Mouse (Mus musculus) heart, postnatal 0 days (tissue): Measurements from ENCODE around the gene G6pd2. TPM values are rescaled to one million over a fixed set of nuclear protein-coding genes. Genes with fewer than 3 reads are reported as not detected.

Experiments used
- ATAC-seq: fragments of 200-750 bp; cut with Nextera tagmentation; 2 replicates; pipeline ENCODE4 v1.8.0; 2017; ENCODE audit warnings: low read depth, moderate number of reproducible peaks, moderate library complexity; ENCODE audit not compliant: insufficient read depth
- DNase-seq: peaks from one replicate; pipeline ENCODE4 v3.0.0-alpha.2; 2016; ENCODE audit warnings: low spot score
- H3K27ac ChIP-seq: fragments of 300-500 bp; sonication (generic); 2 replicates; pipeline ENCODE4 v1.5.1; 2014; ENCODE audit warnings: low read depth, mild to moderate bottlenecking
- H3K27me3 ChIP-seq: fragments of 300-500 bp; sonication (generic); 2 replicates; pipeline ENCODE4 v1.6.1; 2014; ENCODE audit warnings: low read length, mixed read lengths; ENCODE audit not compliant: control insufficient read depth, insufficient read depth
- H3K36me3 ChIP-seq: fragments of 300-500 bp; sonication (generic); replicated peaks from 2 replicates; pipeline ENCODE4 v1.6.1; 2014; ENCODE audit warnings: low read length, mixed read lengths; ENCODE audit not compliant: control insufficient read depth, insufficient read depth
- H3K4me1 ChIP-seq: fragments of 300-500 bp; sonication (generic); 2 replicates; pipeline ENCODE4 v1.6.1; 2014; ENCODE audit warnings: antibody characterized with exemption; ENCODE audit not compliant: control insufficient read depth, insufficient read depth
- H3K4me2 ChIP-seq: fragments of 300-500 bp; sonication (generic); 2 replicates; pipeline ENCODE4 v1.6.1; 2014; ENCODE audit warnings: low read depth, mild to moderate bottlenecking, low read length, moderate library complexity
- H3K4me3 ChIP-seq: fragments of 300-500 bp; sonication (generic); 2 replicates; pipeline ENCODE4 v1.5.1; 2014; ENCODE audit warnings: low read depth, low read length
- H3K9ac ChIP-seq: fragments of 300-500 bp; sonication (generic); replicated peaks from 2 replicates; pipeline ENCODE4 v1.6.1; 2014; ENCODE audit warnings: low read depth, low read length, mixed read lengths
- H3K9me3 ChIP-seq: fragments of 300-500 bp; sonication (generic); replicated peaks from 2 replicates; pipeline ENCODE4 v1.6.1; 2016; ENCODE audit warnings: low read length; ENCODE audit not compliant: control insufficient read depth
- CTCF ChIP-seq: IDR thresholded peaks from 2 replicates; pipeline ENCODE4 v1.5.1; 2016; ENCODE audit warnings: antibody characterized with exemption, control low read depth, low read depth
- EP300 ChIP-seq: IDR thresholded peaks from 2 replicates; pipeline ENCODE4 v1.6.1; 2016; ENCODE audit warnings: antibody characterized with exemption, low read depth
- WGBS: fragments of 180-500 bp; shearing (Covaris S2); extraction: QIAGEN DNeasy Blood & Tissue Kit; methylation state at CpG from one replicate; pipeline ENCODE4 v1.1.7; 2014; 5-methylcytosine and 5-hydroxymethylcytosine counted together
- polyA plus RNA-seq: library from polyadenylated mRNA; unstranded; fragments of >200 nt; fragmentation: Nextera tagmentation; extraction: Ambion mirVana; gene quantifications from 2 replicates; pipeline ENCODE4 v1.2.1, GENCODE M21; 2015
- total RNA-seq: library from RNA; depleted of rRNA; stranded (reverse); fragments of >200 nt; gene quantifications from 2 replicates; pipeline ENCODE4 v1.2.3, GENCODE M21; 2014; ENCODE audit warnings: low replicate concordance; rRNA removed

The G6pd2 gene
- total RNA-seq (not detected in 2 replicates), polyA plus RNA-seq (not detected in 2 replicates)

DNA sequence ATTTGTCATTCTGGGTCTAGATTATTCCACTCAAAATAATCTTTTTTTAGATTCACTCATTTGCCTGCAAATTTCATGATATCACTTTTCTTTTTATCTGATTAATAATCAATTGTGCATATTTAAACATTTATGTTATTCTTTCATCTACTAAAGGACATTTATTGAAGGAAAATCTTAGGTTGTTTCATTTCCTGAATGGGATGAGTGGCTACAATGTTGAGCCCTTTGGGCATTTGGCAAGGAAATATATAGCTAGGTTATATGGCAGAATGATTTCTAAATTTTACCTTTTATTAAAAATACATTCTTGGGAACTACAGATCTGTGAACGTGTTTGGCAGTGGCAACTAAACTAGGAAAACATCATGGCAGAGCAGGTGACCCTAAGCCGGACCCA lies at the start of gene G6pd2:
Gene G6pd2 (plus strand): TSS at position 301 of the 400 bp plus-strand sequence.
- DNase-seq: no peak
- H3K9ac ChIP-seq: no peak within 1 kb of the TSS
- no peaks in the 10 kb centered on the region for H3K27me3 ChIP-seq
- H3K36me3 ChIP-seq: no peaks in the 10 kb centered on the region
- no peak for TF ChIP-seq CTCF
- TF ChIP-seq EP300: no peak
- no peak within 1 kb of the TSS for H3K4me3 ChIP-seq
- no peaks in the 10 kb centered on the region for H3K9me3 ChIP-seq
- no peak for ATAC-seq
- WGBS: 74% methylated on average over 2 of the region's 2 CpGs
- no peak within 1 kb of the TSS for H3K27ac ChIP-seq
- H3K4me1 ChIP-seq: no peaks in the 10 kb centered on the region
- H3K4me2 ChIP-seq: no peak within 1 kb of the TSS

- no peak overlapping the region for H3K4me3 ChIP-seq
- WGBS: 54% methylated on average over 1 of the region's 1 CpGs
- ATAC-seq: no peak
Observed at GRCm38 (mm10) chr5:61764214-61764613, 44.4 kb upstream of the G6pd2 start.

DNA sequence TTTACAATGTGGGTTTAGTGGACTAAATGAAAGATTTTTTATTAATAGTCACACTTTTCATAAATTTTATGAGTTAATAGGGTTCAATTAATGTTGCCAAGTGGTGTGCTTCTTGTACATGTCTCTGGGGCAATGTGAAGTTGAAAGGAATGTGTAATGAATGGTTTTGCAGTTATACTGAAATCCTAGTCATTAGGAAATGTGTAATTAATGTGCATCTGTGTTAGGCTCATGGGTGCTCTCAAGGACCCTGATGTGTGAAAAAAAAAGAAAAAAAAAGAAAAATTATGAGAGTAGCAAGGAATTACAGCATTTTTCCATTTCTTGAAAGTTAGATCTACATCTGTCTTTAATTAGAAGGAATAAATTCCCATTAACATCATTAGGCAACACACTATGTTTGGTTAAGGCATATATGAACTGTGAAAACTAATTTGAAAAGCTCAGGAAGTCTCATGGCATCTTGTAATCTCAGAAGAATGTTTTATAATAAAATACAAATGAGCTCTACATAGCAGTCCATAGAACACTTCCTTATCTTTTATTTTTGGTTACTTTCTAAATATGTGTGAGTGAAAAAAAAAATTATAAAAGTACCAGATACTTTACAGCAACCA lies 24.4 kb downstream of the G6pd2 start:
- H3K4me1 ChIP-seq: no peaks in the 10 kb centered on the region
- no peaks in the 10 kb centered on the region for H3K9me3 ChIP-seq
- no peak overlapping the region for H3K27ac ChIP-seq
- TF ChIP-seq EP300: no peak
- no peak for TF ChIP-seq CTCF
- H3K4me2 ChIP-seq: no peak overlapping the region
- H3K9ac ChIP-seq: no peak overlapping the region
- H3K4me3 ChIP-seq: no peak overlapping the region
- H3K27me3 ChIP-seq: no peaks in the 10 kb centered on the region
- no peak for DNase-seq
- no peaks in the 10 kb centered on the region for H3K36me3 ChIP-seq
- ATAC-seq: no peak

More at GRCm38 (mm10) chr5:61764214-61764613, 44.4 kb upstream of the G6pd2 start:
- TF ChIP-seq CTCF (no peak), EP300 (no peak)
- Histone ChIP-seq H3K4me2 (no peak overlapping the region), H3K9me3 (peaks cover 5% of the 10 kb centered on the region), H3K36me3 (no peaks in the 10 kb centered on the region), H3K9ac (no peak overlapping the region), H3K4me1 (no peaks in the 10 kb centered on the region), H3K27ac (no peak overlapping the region), H3K27me3 (no peaks in the 10 kb centered on the region)
- no peak for DNase-seq

DNA sequence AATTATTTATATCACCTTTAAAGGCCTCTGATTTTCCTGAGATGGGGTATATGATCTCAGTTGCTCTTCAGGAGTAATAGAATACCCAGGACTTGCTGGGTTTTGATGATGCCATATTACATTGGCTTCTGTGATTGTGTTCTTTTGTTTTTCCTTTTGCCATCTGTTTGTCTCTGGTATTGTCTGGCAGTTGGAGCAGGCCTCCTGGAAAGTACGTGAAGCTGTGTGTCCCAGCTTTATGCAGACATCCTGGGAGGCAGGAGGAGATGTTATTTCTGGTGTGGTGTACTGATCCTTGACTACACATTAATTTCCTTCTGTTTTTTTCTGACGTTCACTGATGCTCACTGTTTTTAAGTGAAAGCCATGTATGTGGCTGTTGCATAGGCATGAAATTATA lies 35.3 kb downstream of the G6pd2 start:
- WGBS: 53% methylated on average over 2 of the region's 2 CpGs
- no peak for TF ChIP-seq EP300
- no peak for TF ChIP-seq CTCF

More for the DNA sequence above, 35.3 kb downstream of the G6pd2 start:
- Histone ChIP-seq H3K27me3 (no peaks in the 10 kb centered on the region), H3K9me3 (0 out of 2 replicates have a peak, but pooled peaks cover 2% of the 10 kb centered on the region), H3K36me3 (no peaks in the 10 kb centered on the region), H3K4me3 (no peak overlapping the region), H3K4me1 (no peaks in the 10 kb centered on the region), H3K4me2 (no peak overlapping the region), H3K9ac (no peak overlapping the region), H3K27ac (no peak overlapping the region)
- DNase-seq (no peak), ATAC-seq (no peak)
